Mouse (Mus musculus) lung, postnatal 0 days (tissue): ENCODE measurements around the gene Ltb. TPM values are rescaled to one million over a fixed set of nuclear protein-coding genes. Genes with fewer than 3 reads are reported as not detected.

Experiments used
- ATAC-seq: fragments of 200-750 bp; cut with Nextera tagmentation; 2 replicates; pipeline ENCODE4 v1.8.0; 2017; ENCODE audit warnings: moderate library complexity
- DNase-seq: peaks from one replicate; pipeline ENCODE4 v3.0.0-alpha.2; 2016; ENCODE audit warnings: low spot score
- H3K27ac ChIP-seq: fragments of 300-500 bp; sonication (generic); 2 replicates; pipeline ENCODE4 v1.5.1; 2014; ENCODE audit warnings: antibody characterized with exemption, mild to moderate bottlenecking, low read length, mixed read lengths
- H3K27me3 ChIP-seq: fragments of 300-500 bp; sonication (generic); replicated peaks from 2 replicates; pipeline ENCODE4 v1.6.1; 2014; ENCODE audit warnings: low read length, mixed read lengths; ENCODE audit not compliant: insufficient read depth
- H3K36me3 ChIP-seq: fragments of 300-500 bp; sonication (generic); 2 replicates; pipeline ENCODE4 v1.6.1; 2014; ENCODE audit warnings: low read length, mixed read lengths; ENCODE audit not compliant: insufficient read depth
- H3K4me1 ChIP-seq: fragments of 300-500 bp; sonication (generic); 2 replicates; pipeline ENCODE4 v1.6.1; 2014; ENCODE audit warnings: antibody characterized with exemption, low read depth, low read length, mixed read lengths; ENCODE audit not compliant: insufficient read depth
- H3K4me2 ChIP-seq: fragments of 300-500 bp; sonication (generic); replicated peaks from 2 replicates; pipeline ENCODE4 v1.6.1; 2014; ENCODE audit warnings: low read depth, mild to moderate bottlenecking, low read length, moderate library complexity, mixed read lengths
- H3K4me3 ChIP-seq: fragments of 300-500 bp; sonication (generic); 2 replicates; pipeline ENCODE4 v1.5.1; 2014; ENCODE audit warnings: low read depth, low read length
- H3K9ac ChIP-seq: fragments of 300-500 bp; sonication (generic); replicated peaks from 2 replicates; pipeline ENCODE4 v1.6.1; 2014; ENCODE audit warnings: low read depth, mild to moderate bottlenecking
- H3K9me3 ChIP-seq: fragments of 300-500 bp; sonication (generic); 2 replicates; pipeline ENCODE4 v1.6.1; 2016; ENCODE audit warnings: low read length, mixed read lengths
- CTCF ChIP-seq: IDR thresholded peaks from 2 replicates; pipeline ENCODE4 v1.5.1; 2016; ENCODE audit warnings: antibody characterized with exemption, mild to moderate bottlenecking
- EP300 ChIP-seq: IDR thresholded peaks from 2 replicates; pipeline ENCODE4 v1.6.1; 2016; ENCODE audit warnings: antibody characterized with exemption, mild to moderate bottlenecking, control low read depth
- WGBS: fragments of 180-500 bp; shearing (Covaris S2); extraction: QIAGEN DNeasy Blood & Tissue Kit; methylation state at CpG from one replicate; pipeline ENCODE4 v1.1.7; 2014; 5-methylcytosine and 5-hydroxymethylcytosine counted together
- polyA plus RNA-seq: library from polyadenylated mRNA; unstranded; fragments of >200 nt; fragmentation: Nextera tagmentation; extraction: Ambion mirVana; gene quantifications from 2 replicates; pipeline ENCODE4 v1.2.1, GENCODE M21; 2015

The Ltb gene
- polyA plus RNA-seq, 1 experiment from 2014 or later: 2.3 TPM

DNA sequence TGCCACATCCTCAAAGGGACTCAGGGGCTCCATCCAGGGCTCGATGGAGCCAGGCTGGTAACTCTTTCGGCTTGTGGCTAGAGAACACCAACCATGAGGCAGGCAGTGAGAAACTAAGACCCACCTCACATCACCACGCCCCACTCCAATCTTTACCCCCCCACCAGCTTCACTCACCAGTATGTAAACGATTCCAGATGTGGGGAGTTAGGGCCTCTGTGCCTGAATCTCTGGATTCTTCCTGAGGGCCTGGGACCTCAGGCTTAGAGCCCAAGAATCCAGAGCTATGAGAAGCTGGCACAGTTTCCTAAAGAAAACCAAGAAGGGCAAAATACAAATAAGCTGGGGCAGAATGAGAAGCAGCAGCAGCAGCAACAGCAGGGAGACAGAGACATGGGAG lies 40.3 kb upstream of the Ltb start:
- Histone ChIP-seq H3K27me3 (no peaks in the 10 kb centered on the region), H3K9ac (no peak overlapping the region)
- WGBS: 79% methylated on average over 4 of the region's 4 CpGs

DNA sequence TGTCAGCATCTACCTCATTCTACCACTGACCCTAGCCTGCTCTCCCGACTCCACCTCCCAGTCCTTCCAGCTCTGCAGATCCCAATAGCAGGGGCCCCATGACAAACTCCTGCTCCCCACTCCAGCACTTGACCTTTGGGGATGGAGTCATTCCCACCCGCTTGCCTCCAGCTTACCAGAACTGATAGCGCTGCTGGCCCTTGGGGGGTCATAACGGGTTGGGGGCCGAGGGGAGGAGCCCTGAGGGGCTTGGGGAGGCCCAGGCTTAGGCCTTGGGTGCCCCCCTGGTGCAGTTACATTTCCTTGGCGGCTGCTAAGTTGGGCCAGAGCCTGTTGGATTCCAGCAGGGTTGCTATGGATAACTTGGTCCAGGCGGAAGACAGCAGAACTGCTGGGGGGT lies 39.6 kb upstream of the Ltb start:
- TF ChIP-seq EP300 (no peak), CTCF (no peak)
- Histone ChIP-seq H3K9me3 (no peaks in the 10 kb centered on the region), H3K4me1 (no peaks in the 10 kb centered on the region), H3K36me3 (peaks cover 91% of the 10 kb centered on the region), H3K9ac (no peak overlapping the region), H3K27ac (no peak overlapping the region), H3K4me2 (no peak overlapping the region), H3K27me3 (no peaks in the 10 kb centered on the region), H3K4me3 (no peak overlapping the region)
- DNase-seq: no peak
- ATAC-seq: no peak
- 82% methylated on average over 7 of the region's 7 CpGs for whole genome bisulfite sequencing

More for the DNA sequence above, 40.3 kb upstream of the Ltb start:
- Histone ChIP-seq H3K36me3 (peaks cover 89% of the 10 kb centered on the region), H3K4me1 (no peaks in the 10 kb centered on the region), H3K9me3 (no peaks in the 10 kb centered on the region), H3K4me3 (no peak overlapping the region), H3K27ac (no peak overlapping the region), H3K4me2 (no peak overlapping the region)
- no peak for TF ChIP-seq CTCF
- TF ChIP-seq EP300: no peak
- no peak for ATAC-seq
- DNase-seq: no peak

- Histone ChIP-seq H3K27me3 (no peaks in the 10 kb centered on the region), H3K9me3 (no peaks in the 10 kb centered on the region), H3K4me2 (no peak overlapping the region), H3K4me1 (no peaks in the 10 kb centered on the region), H3K36me3 (peaks cover 91% of the 10 kb centered on the region), H3K9ac (no peak overlapping the region), H3K4me3 (no peak overlapping the region), H3K27ac (no peak overlapping the region)
- WGBS: 80% methylated on average over 12 of the region's 12 CpGs
- ATAC-seq: no peak
- TF ChIP-seq EP300 (no peak), CTCF (no peak)
- no peak for DNase-seq
Measured at GRCm38 (mm10) chr17:35155451-35155850, 38.8 kb upstream of the Ltb start.

DNA sequence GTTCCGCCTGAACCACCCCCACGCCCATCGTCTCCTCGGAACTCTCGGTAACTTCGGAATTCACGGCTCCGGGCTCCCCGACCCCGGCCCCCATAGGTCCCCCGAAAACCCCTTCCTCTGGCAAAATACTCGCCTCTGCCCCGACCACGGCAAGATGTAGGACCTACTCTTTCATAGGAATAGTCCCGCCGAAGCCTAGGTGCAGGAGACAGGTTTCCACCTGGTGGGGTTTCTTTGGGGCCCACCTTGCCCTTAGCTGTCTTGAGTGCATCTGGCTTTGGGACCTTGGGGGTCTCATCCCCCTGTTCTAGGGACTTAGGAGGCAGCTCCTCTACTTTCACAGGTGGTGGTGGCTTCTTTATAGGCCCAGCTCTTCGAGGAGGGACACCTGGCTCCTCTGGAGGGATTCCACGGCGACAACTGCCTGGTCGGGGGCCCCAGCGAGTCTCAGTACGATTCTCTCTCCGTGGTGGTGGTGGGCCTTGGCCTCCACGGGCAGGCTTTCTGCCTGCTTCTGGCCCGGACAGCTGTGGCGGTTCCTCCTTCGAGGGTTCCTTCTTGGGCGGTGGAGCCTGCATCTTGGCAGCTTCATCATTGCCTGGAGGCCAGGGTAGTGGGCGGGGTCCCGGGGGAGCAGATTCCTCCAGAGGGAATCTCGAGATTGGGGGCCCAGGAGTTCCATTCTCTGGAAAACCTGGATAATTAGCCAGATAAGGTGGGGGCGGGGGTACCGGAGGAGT lies 37.6 kb upstream of the Ltb start:
- TF ChIP-seq CTCF: no peak
- no peak for TF ChIP-seq EP300
- H3K4me3 ChIP-seq: no peak overlapping the region
- DNase-seq (no peak), ATAC-seq (no peak)
- no peak overlapping the region for H3K27ac ChIP-seq
- no peaks in the 10 kb centered on the region for H3K9me3 ChIP-seq
- 93% methylated on average over 32 of the region's 33 CpGs for WGBS
- no peaks in the 10 kb centered on the region for H3K27me3 ChIP-seq
- H3K36me3 ChIP-seq: peaks cover 94% of the 10 kb centered on the region
- H3K4me1 ChIP-seq: no peaks in the 10 kb centered on the region
- H3K9ac ChIP-seq: no peak overlapping the region
- H3K4me2 ChIP-seq: no peak overlapping the region

DNA sequence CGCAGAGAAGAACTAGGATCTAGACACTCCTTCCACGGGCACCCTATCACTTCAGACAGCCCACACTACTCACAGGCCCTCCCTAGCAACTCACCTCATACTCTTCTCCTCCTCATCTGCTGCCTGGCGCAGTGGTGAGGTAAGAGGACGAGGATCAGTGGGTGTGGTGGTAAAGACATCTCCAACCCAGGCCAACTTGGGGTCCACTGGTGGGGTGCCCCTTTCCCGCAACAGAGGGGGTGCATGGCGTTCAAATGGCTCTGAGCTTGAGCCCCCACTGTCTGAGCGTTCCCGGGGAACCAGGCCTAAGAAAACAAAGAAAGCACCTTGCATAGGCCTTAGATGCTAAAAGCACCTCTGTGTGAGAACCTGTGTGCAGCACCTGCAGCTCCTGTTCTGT lies 37.0 kb upstream of the Ltb start:
- no peak overlapping the region for H3K4me2 ChIP-seq
- 86% methylated on average over 8 of the region's 8 CpGs for WGBS
- H3K4me1 ChIP-seq: peaks cover 4% of the 10 kb centered on the region; the same call in 1 of the 2 replicates
- H3K9ac ChIP-seq: no peak overlapping the region
- TF ChIP-seq CTCF: no peak
- no peak for TF ChIP-seq EP300
- no peak for DNase-seq
- no peaks in the 10 kb centered on the region for H3K27me3 ChIP-seq
- no peaks in the 10 kb centered on the region for H3K9me3 ChIP-seq
- ATAC-seq: no peak
- peaks cover 93% of the 10 kb centered on the region for H3K36me3 ChIP-seq
- H3K4me3 ChIP-seq: no peak overlapping the region
- no peak overlapping the region for H3K27ac ChIP-seq

DNA sequence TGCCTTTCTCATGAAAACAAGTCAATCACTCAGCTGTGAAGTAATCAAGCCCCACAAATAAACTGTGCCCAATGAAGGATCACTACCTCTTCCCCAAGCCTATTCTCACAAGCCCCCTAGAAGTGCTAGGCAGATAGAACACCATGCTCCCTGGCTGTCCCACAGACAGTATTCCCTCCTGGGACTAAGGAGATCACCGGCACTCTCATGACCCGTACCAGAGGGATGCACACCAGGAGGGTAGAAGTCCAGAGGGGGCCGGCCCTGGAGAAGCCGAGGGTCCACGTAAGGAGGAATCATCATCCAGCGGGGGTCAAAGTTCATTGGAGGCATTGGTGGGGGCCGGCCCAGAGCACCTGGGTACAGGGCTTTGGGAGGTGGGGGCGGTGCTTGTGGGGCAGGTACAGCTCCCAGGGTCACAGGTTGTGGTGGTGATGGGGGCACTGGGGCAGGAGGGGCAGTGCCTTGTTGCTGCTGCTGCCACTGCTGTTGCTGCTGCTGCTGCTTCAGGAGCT lies 36.5 kb upstream of the Ltb start:
- no peak overlapping the region for H3K4me3 ChIP-seq
- H3K27ac ChIP-seq: no peak overlapping the region
- no peak for DNase-seq
- 90% methylated on average over 8 of the region's 8 CpGs for WGBS
- H3K36me3 ChIP-seq: peaks cover 88% of the 10 kb centered on the region
- H3K9me3 ChIP-seq: no peaks in the 10 kb centered on the region
- no peak for ATAC-seq
- peaks cover 6% of the 10 kb centered on the region; the same call in 1 of the 2 replicates for H3K4me1 ChIP-seq
- TF ChIP-seq EP300: no peak
- no peak for TF ChIP-seq CTCF
- H3K9ac ChIP-seq: no peak overlapping the region
- H3K27me3 ChIP-seq: no peaks in the 10 kb centered on the region
- no peak overlapping the region for H3K4me2 ChIP-seq
